Mouse (Mus musculus): ENCODE results near the gene Atp1a3. TPM values are rescaled to one million over a fixed set of nuclear protein-coding genes. Genes with fewer than 3 reads are reported as not detected.

The Atp1a3 gene
- polyA plus RNA-seq, 1 experiment from 2014 or later = 3.2 TPM

DNA sequence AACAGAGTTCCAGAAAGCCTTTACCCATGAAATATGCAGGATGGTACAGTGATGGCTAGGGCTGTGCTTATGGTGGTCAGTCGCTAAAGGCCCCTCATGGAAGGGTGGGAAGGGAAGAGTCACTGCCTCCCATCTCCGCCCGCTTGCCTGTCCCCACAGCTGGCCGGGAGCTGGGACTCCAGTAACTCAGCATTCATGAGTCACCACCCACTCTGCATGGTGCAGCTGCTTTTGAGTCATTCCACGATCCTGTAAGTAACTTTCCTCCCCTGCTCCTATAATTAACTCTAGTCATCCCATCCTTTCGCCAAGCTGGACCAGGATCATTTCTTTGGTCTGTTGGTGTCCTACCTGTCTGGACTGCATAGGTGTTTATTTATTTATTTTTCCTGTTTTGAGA, 12.7 kb downstream of the Atp1a3 start:
- Histone ChIP-seq H3K36me3 (ENCODE audit: control insufficient read depth, insufficient read depth, low read length) (no peaks in the 10 kb centered on the region), H3K4me2 (replicated peaks; ENCODE audit: low read depth, low read length) (no peak overlapping the region), H3K9me3 (ENCODE audit: control insufficient read depth, low read depth, low read length) (no peaks in the 10 kb centered on the region), H3K9ac (replicated peaks; ENCODE audit: low read depth, low read length) (no peak overlapping the region), H3K27ac (ENCODE audit: low read length) (no peak overlapping the region), H3K4me1 (ENCODE audit: control insufficient read depth, insufficient read depth, low read length) (no peaks in the 10 kb centered on the region), H3K4me3 (ENCODE audit: low read depth, low read length) (no peak overlapping the region), H3K27me3 (ENCODE audit: control insufficient read depth, insufficient read depth, low read length) (no peaks in the 10 kb centered on the region)
- WGBS = 65% methylated on average over 6 of the region's 6 CpGs
- no peak for ATAC-seq (ENCODE audit: insufficient number of reproducible peaks, insufficient read depth, low FRiP score, low read depth)

DNA sequence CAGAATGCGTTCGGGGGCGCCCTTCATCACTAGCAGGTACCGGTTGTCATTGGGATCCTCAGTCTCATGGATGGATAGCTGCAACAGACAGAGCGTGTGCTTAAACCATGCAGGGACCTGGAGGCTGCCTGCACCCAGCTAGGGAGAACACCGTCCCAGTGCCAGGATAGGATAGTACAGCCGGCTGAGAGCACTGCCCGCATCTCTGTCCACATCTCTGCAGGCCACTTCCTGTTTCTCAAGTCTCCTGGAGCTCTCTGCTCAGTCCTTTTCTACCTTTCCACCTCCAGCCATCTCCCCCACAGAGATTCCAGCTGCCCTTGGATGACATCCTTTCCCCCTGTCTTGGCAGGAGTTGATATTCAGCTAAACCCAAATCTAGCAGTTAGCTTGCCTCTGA, 15.3 kb downstream of the Atp1a3 start:
- H3K4me3 ChIP-seq (ENCODE audit: low read depth, low read length) = no peak overlapping the region
- no peaks in the 10 kb centered on the region for H3K36me3 ChIP-seq (ENCODE audit: control insufficient read depth, insufficient read depth, low read length)
- no peaks in the 10 kb centered on the region for H3K27me3 ChIP-seq (ENCODE audit: control insufficient read depth, insufficient read depth, low read length)
- H3K4me1 ChIP-seq (ENCODE audit: control insufficient read depth, insufficient read depth, low read length) = no peaks in the 10 kb centered on the region
- no peak overlapping the region for H3K27ac ChIP-seq (ENCODE audit: low read length)
- H3K9me3 ChIP-seq (ENCODE audit: control insufficient read depth, low read depth, low read length) = no peaks in the 10 kb centered on the region
- 86% methylated on average over 8 of the region's 8 CpGs for WGBS
- no peak overlapping the region for H3K4me2 ChIP-seq (replicated peaks; ENCODE audit: low read depth, low read length)
- no peak overlapping the region for H3K9ac ChIP-seq (replicated peaks; ENCODE audit: low read depth, low read length)
- no peak for ATAC-seq (ENCODE audit: insufficient number of reproducible peaks, insufficient read depth, low FRiP score, low read depth)

DNA sequence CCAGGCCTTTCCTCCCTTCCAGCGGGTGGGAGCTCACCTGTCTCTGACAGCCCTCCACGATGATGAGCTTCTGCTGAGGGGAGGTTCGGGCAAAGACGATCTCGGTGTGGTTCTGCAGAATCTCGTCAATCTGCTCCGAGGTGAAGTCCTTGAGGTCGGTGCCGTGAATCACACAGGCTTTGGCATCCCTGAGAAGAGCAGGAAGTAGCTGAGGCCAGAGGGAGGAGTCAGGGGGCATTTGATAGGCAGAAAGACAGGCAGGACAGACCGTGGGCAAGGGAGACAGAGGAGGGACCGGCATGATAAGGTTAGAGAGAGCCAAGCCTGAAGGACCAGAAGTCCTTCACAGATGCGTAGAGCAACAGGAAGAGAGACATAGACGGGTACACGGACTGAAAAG, 17.8 kb downstream of the Atp1a3 start:
- H3K9me3 ChIP-seq (ENCODE audit: control insufficient read depth, low read depth, low read length) = no peaks in the 10 kb centered on the region
- H3K9ac ChIP-seq (replicated peaks; ENCODE audit: low read depth, low read length) = no peak overlapping the region
- H3K4me1 ChIP-seq (ENCODE audit: control insufficient read depth, insufficient read depth, low read length) = no peaks in the 10 kb centered on the region
- 79% methylated on average over 14 of the region's 14 CpGs for WGBS
- no peak overlapping the region for H3K27ac ChIP-seq (ENCODE audit: low read length)
- no peaks in the 10 kb centered on the region for H3K36me3 ChIP-seq (ENCODE audit: control insufficient read depth, insufficient read depth, low read length)
- ATAC-seq (ENCODE audit: insufficient number of reproducible peaks, insufficient read depth, low FRiP score, low read depth) = no peak
- no peak overlapping the region for H3K4me2 ChIP-seq (replicated peaks; ENCODE audit: low read depth, low read length)
- no peak overlapping the region for H3K4me3 ChIP-seq (ENCODE audit: low read depth, low read length)
- no peaks in the 10 kb centered on the region for H3K27me3 ChIP-seq (ENCODE audit: control insufficient read depth, insufficient read depth, low read length)

DNA sequence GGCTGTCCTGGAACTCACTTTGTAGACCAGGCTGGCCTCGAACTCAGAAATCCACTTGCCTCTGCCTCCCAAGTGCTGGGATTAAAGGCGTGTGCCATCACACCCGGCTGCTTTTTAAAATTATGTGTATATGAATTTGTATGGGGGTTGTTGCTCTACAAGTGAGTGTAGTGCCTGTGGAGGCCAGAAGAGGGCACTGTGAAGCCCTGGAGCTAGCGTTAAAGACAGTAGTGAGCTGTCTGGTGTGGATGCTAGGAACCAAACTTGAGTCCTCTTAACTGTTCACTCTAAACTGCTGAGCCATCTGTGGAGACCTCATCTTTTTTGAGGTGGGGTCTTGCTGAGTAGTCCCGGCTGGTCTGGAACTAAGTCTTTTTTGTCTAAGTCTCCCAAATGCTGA, 20.0 kb downstream of the Atp1a3 start:
- Histone ChIP-seq H3K27ac (ENCODE audit: low read length) (no peak overlapping the region), H3K9ac (replicated peaks; ENCODE audit: low read depth, low read length) (no peak overlapping the region), H3K4me3 (ENCODE audit: low read depth, low read length) (no peak overlapping the region), H3K4me1 (ENCODE audit: control insufficient read depth, insufficient read depth, low read length) (no peaks in the 10 kb centered on the region), H3K9me3 (ENCODE audit: control insufficient read depth, low read depth, low read length) (no peaks in the 10 kb centered on the region), H3K4me2 (replicated peaks; ENCODE audit: low read depth, low read length) (no peak overlapping the region), H3K36me3 (ENCODE audit: control insufficient read depth, insufficient read depth, low read length) (no peaks in the 10 kb centered on the region), H3K27me3 (ENCODE audit: control insufficient read depth, insufficient read depth, low read length) (no peaks in the 10 kb centered on the region)
- no peak for ATAC-seq (ENCODE audit: insufficient number of reproducible peaks, insufficient read depth, low FRiP score, low read depth)
- 71% methylated on average over 5 of the region's 5 CpGs for WGBS

DNA sequence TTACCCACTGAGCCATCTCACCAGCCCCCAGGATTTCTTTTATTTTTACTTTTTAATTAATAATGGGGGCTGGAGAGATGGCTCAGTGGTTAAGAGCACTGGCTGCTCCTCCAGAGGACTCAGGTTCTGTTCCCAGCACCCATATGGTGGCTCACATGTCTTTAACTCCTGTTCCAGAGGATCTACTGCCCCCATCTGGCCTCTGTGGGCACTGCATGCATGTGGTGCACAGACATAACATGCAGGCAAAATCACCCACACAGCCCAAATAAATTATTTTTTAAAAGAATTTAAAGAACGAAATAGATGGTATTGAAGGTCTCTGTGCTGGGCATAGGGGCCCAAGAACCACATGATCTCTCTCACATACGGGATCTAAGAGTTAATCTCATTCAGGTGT, 21.5 kb downstream of the Atp1a3 start:
- Histone ChIP-seq H3K4me1 (ENCODE audit: control insufficient read depth, insufficient read depth, low read length) (no peaks in the 10 kb centered on the region), H3K9ac (replicated peaks; ENCODE audit: low read depth, low read length) (no peak overlapping the region), H3K9me3 (ENCODE audit: control insufficient read depth, low read depth, low read length) (no peaks in the 10 kb centered on the region), H3K36me3 (ENCODE audit: control insufficient read depth, insufficient read depth, low read length) (no peaks in the 10 kb centered on the region), H3K27me3 (ENCODE audit: control insufficient read depth, insufficient read depth, low read length) (no peaks in the 10 kb centered on the region), H3K27ac (ENCODE audit: low read length) (no peak overlapping the region), H3K4me2 (replicated peaks; ENCODE audit: low read depth, low read length) (no peak overlapping the region), H3K4me3 (ENCODE audit: low read depth, low read length) (no peak overlapping the region)
- ATAC-seq (ENCODE audit: insufficient number of reproducible peaks, insufficient read depth, low FRiP score, low read depth) = no peak
- WGBS = 81% methylated on average over 2 of the region's 2 CpGs

DNA sequence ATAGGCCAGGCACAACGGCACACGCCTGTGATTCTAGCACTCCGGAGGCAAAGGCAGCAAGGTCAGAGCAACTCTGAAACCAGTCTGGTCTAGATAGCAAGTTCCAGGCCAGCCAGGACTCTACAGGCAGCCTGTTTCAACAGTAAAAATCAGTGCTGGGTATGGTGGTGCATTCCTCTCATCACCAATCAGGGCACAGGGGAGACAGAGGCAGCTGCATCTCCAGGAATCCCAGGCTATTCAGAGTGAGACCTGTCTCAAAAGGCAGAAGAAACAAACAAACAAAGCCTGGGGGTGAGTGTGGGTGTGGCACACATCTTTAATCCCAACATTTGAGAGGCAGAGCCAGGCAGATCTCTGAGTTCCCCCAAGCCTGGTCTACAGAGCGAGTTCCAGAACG, 22.4 kb downstream of the Atp1a3 start:
- no peaks in the 10 kb centered on the region for H3K9me3 ChIP-seq (ENCODE audit: control insufficient read depth, low read depth, low read length)
- no peak overlapping the region for H3K4me2 ChIP-seq (replicated peaks; ENCODE audit: low read depth, low read length)
- no peak for ATAC-seq (ENCODE audit: insufficient number of reproducible peaks, insufficient read depth, low FRiP score, low read depth)
- no peak overlapping the region for H3K9ac ChIP-seq (replicated peaks; ENCODE audit: low read depth, low read length)
- WGBS = 78% methylated on average over 5 of the region's 5 CpGs
- H3K36me3 ChIP-seq (ENCODE audit: control insufficient read depth, insufficient read depth, low read length) = no peaks in the 10 kb centered on the region
- H3K27ac ChIP-seq (ENCODE audit: low read length) = no peak overlapping the region
- no peaks in the 10 kb centered on the region for H3K27me3 ChIP-seq (ENCODE audit: control insufficient read depth, insufficient read depth, low read length)
- no peak overlapping the region for H3K4me3 ChIP-seq (ENCODE audit: low read depth, low read length)
- H3K4me1 ChIP-seq (ENCODE audit: control insufficient read depth, insufficient read depth, low read length) = no peaks in the 10 kb centered on the region

DNA sequence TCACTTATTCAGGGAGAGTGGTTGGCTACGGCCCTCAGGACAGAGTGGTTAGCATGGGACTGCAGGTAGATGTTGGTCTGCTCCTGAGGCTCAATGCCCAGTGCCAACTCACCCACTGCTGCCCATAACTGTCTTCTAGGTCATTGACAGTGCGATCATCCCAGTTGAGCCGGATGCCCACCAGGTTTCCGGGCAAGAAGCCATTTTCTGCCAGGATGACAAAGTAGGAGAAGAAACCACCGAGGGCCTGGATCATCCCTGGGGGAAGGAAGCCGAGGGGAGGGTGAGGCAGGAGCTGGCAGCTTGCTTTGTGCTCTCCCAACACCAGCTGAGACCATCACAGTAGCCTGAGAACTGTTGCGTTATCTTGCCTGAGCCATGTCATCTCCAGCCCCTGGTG, 25.3 kb downstream of the Atp1a3 start:
- Histone ChIP-seq H3K9ac (replicated peaks; ENCODE audit: low read depth, low read length) (no peak overlapping the region), H3K9me3 (ENCODE audit: control insufficient read depth, low read depth, low read length) (no peaks in the 10 kb centered on the region), H3K4me3 (ENCODE audit: low read depth, low read length) (no peak overlapping the region), H3K4me2 (replicated peaks; ENCODE audit: low read depth, low read length) (no peak overlapping the region), H3K36me3 (ENCODE audit: control insufficient read depth, insufficient read depth, low read length) (no peaks in the 10 kb centered on the region), H3K27me3 (ENCODE audit: control insufficient read depth, insufficient read depth, low read length) (no peaks in the 10 kb centered on the region), H3K27ac (ENCODE audit: low read length) (no peak overlapping the region), H3K4me1 (ENCODE audit: control insufficient read depth, insufficient read depth, low read length) (no peaks in the 10 kb centered on the region)
- ATAC-seq (ENCODE audit: insufficient number of reproducible peaks, insufficient read depth, low FRiP score, low read depth) = no peak
- 84% methylated on average over 7 of the region's 7 CpGs for WGBS

DNA sequence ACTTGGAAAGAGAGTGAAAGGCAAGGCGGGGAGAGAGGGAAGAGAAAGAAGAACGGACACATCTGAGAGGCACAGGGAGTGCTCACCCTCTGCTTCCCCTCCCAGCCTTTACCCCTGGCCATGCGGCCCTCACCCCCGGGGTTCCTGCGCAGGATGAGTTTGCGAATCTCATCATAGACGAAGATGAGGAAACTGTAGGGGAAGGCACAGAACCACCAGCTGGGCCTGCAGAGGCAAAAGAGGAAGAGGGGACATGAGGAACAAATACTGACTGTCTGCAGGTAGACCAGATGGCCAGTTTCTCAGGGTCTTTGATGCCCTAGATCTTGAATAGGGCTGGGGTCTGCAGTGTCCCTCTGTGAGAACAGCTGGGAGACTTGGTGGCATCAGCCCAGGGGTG, 27.0 kb downstream of the Atp1a3 start:
- 81% methylated on average over 7 of the region's 7 CpGs for WGBS
- no peak for ATAC-seq (ENCODE audit: insufficient number of reproducible peaks, insufficient read depth, low FRiP score, low read depth)
- H3K4me3 ChIP-seq (ENCODE audit: low read depth, low read length) = no peak overlapping the region
- no peaks in the 10 kb centered on the region for H3K4me1 ChIP-seq (ENCODE audit: control insufficient read depth, insufficient read depth, low read length)
- no peaks in the 10 kb centered on the region for H3K9me3 ChIP-seq (ENCODE audit: control insufficient read depth, low read depth, low read length)
- no peak overlapping the region for H3K4me2 ChIP-seq (replicated peaks; ENCODE audit: low read depth, low read length)
- no peaks in the 10 kb centered on the region for H3K27me3 ChIP-seq (ENCODE audit: control insufficient read depth, insufficient read depth, low read length)
- no peak overlapping the region for H3K9ac ChIP-seq (replicated peaks; ENCODE audit: low read depth, low read length)
- H3K27ac ChIP-seq (ENCODE audit: low read length) = no peak overlapping the region
- H3K36me3 ChIP-seq (ENCODE audit: control insufficient read depth, insufficient read depth, low read length) = no peaks in the 10 kb centered on the region

DNA sequence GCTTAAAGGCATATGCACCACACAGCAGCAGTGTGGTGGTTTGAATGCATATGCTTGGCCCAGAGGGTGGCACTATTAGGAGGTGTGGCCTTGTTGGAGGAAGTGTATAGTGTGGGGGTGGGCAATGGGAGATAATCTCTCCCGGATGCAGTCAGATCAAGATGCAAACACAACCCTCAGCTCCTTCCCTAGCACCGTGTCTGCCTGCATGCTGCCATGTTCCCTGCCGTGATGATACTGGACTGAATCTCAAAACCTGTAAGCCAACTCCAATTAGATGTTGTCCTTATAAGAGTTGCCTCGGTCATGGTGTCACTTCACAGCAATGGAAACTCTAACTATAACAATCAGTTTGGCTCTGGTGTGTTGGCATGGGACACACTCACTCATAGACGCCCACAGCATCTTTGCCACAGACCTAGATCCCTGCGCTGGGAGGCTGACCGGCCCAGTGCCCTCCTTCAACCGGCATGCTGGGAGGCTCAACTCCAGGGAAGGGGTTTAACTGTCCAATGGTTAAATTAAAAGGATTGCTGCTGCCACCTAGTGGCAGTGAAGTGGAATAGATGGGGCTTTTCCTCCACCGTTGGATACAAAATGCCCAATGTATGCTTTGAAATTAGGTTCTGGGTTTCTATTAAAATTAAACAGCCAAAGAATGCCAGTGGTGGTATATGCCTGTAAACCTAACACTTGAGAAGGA, 30.7 kb downstream of the Atp1a3 start:
- H3K4me3 ChIP-seq (ENCODE audit: low read depth, low read length) = no peak overlapping the region
- H3K36me3 ChIP-seq (ENCODE audit: control insufficient read depth, insufficient read depth, low read length) = no peaks in the 10 kb centered on the region
- H3K4me1 ChIP-seq (ENCODE audit: control insufficient read depth, insufficient read depth, low read length) = peaks cover 2% of the 10 kb centered on the region; the same call in 1 of the 2 replicates
- no peak overlapping the region for H3K4me2 ChIP-seq (replicated peaks; ENCODE audit: low read depth, low read length)
- no peak overlapping the region for H3K9ac ChIP-seq (replicated peaks; ENCODE audit: low read depth, low read length)
- 32% methylated on average over 9 of the region's 9 CpGs for WGBS
- H3K9me3 ChIP-seq (ENCODE audit: control insufficient read depth, low read depth, low read length) = no peaks in the 10 kb centered on the region
- no peak overlapping the region for H3K27ac ChIP-seq (ENCODE audit: low read length)
- ATAC-seq (ENCODE audit: insufficient number of reproducible peaks, insufficient read depth, low FRiP score, low read depth) = no peak
- H3K27me3 ChIP-seq (ENCODE audit: control insufficient read depth, insufficient read depth, low read length) = no peaks in the 10 kb centered on the region

Measured in stomach, embryonic 14.5 days (tissue).